Mouse (Mus musculus): Measurements from ENCODE around the gene Cdkl3.

The Cdkl3 gene

DNA sequence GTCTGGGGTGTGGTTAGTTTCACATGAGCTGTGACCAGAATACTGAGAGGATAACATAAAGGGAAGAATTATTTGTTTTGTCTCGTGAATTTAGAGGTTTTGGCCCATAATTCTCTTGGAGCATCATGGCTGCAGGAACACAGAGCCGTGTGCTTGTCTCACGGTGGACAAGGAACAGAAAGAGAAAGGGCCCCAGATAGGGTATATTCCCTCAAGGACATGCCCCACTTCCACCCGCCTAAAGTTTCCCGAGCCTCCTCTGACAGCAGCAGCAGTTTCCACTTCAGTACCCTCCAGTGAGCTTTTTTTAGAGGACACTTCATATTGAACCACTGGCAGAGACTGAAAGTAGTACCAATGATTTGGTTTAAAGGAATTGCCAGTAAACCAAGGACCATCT is 7.5 kb downstream of the Cdkl3 start:
- DNase-seq (ENCODE audit: low spot score in 2 of 2) = no peak

DNA sequence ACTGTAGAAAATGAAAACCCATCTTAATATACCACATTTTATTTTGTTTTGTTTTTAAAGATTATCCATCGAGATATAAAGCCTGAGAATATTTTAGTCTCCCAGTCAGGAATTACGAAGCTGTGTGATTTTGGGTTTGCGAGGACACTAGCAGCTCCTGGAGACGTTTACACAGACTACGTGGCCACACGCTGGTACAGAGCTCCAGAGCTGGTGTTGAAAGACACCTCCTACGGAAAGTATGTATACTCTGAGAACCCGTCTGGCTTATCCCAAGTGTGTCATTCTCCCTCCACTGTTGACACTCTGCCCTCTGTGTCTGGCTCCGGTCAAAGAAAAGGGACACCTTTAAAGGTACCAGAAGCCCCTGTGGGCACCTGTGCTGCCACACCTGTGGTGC is 14.2 kb downstream of the Cdkl3 start:
- DNase-seq (ENCODE audit: low spot score in 2 of 2) = no peak

DNA sequence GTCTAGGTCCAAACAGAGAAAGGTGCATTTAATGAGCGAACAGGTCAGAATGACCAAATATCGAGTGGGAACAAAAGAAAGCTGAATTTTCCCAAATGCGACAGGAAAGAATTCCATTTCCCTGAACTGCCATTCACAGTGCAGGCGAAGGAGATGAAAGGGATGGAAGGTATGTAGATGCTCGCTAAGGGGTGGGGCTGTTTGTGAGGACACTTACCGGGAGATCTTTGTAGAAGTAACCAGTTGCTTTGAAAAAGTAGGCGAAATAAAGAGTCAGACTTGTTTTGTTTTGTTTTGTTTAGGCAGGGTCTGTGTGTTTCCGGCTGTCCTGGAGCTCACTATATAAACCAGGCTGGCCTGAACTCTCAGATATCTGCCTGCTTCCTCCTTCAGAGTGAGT is 28.3 kb downstream of the Cdkl3 start:
- no peak for DNase-seq (ENCODE audit: low spot score in 2 of 2)

DNA sequence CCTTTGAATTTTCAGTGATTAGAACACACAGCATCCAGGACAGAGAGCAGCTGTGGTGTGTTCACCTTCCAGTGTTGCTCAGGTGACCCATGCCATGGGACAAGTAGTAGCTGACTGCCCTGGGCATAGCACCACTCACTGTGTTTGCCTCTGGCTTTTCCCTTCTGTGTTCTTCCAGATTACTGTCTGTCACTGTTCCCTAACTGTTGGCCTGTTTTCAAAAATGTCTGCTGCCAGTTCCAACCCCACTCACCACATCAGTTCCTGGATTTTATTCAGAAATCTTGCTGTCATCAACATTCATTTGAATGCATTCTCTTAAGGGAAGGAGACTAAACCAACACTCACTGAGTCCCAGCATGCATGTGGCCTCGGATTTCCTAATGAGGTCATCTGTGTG is 29.9 kb downstream of the Cdkl3 start:
- DNase-seq (ENCODE audit: low spot score in 2 of 2) = no peak

DNA sequence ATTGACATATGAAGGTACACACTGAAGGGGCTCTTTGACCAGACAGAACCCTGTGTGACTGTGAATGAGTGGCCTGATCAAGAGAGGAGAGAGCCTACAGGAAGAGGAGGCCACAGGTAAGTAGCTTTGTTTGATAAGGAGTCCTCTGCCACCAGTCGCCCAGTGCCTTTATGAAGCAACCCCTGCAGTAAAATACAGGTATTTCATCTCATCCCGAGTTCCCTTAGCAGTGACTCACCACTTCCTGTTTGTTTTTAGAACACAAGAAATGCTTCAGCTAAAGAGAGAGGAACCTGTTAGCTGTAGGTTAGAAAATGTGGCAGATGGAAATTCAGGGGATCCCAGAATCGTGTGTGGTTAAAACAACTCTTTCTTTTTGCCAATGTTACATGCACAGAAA is 31.9 kb downstream of the Cdkl3 start:
- no peak for DNase-seq (ENCODE audit: low spot score in 2 of 2)

DNA sequence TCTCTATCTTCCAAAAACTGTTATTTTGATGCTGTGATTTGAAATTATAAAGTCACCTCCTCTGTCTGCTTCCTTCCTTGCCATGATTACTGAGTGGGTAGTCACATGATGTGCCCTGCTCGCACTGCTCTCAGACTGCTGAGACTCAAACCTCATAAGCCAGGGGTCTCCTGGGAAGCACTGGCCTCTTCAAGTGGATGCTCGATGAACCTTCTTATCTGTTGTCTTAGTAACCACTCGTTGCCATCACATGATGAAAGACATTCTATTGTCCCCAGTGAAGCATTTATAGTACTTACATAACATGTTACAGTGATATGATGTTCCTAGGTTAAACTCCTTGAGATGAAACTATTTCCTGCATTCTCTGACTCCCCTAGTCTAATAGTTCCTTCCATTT is 33.6 kb downstream of the Cdkl3 start:
- DNase-seq (ENCODE audit: low spot score in 2 of 2) = no peak

DNA sequence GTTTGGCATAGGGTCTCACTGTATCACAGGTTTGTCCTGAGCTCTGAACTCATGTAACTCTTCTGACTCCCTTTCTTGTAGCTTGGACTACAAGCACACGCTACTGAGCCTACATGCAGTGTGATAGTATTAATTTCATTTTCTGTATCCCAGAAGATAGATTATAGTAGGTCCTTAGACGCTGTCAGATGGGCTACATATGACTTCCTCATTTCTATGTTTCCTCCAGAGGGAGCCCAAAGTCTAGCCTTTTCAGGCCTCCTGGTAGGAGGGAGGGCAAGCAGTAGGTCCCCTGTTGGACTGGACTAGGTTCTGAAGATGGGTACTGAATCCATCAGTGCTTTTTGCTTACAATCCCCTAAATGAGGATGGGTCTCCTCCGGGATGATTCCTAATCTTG is 39.2 kb downstream of the Cdkl3 start:
- no peak for DNase-seq (ENCODE audit: low spot score in 2 of 2)

DNA sequence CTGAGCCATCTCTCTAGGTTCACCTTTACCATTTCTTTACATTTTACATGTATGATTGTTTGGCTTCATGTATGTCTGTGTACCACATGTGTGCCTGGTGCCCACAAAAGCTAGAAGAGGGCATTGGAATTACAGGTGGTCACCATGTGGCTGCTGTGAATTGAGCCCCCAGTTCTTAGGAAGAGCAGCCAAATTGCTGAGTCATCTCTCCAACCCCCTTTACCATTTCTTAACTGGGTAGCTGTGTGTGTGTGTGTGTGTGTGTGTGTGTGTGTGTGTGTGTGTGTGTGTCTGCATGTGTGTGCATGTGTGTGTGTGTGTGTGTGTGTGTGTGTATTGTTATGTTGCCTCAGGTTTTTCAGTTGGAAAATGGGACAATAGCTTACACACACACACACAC is 40.1 kb downstream of the Cdkl3 start:
- DNase-seq (ENCODE audit: low spot score in 2 of 2) = no peak

DNA sequence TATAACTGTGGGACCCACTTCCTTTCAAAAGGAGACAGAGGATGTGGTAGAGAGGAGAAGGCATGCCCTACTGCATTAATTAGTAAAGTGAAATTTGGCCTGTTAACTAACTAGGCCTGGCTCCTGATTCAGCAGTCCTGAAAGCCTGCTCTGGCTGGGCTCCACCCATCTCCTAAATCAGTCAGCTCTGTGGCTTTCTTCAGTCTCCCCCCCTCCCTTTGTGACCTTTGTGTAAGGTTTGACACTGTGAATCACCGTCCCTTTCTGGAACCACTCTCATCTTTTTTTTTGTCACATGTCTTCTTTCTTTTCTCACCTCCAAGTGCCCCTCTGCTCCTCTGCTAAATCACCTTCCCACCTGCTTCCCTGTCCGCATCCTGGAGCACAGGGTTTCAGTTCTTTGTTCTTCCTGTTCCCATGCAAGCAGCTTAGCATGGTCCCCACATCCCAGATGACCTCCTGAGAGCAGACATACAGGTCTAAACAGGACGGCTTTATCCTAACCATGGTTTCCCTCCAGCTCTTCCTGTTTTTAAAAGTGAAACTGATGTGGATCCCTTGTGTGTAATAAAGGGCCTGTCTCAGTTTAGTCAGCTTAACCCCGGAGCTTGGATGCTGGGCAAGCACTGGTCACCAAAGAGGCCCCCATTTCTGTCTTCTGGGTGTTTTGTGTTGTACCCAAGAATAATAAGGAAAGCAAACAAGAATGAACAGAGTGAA is 42.6 kb downstream of the Cdkl3 start:
- no peak for DNase-seq (ENCODE audit: low spot score in 2 of 2)

DNA sequence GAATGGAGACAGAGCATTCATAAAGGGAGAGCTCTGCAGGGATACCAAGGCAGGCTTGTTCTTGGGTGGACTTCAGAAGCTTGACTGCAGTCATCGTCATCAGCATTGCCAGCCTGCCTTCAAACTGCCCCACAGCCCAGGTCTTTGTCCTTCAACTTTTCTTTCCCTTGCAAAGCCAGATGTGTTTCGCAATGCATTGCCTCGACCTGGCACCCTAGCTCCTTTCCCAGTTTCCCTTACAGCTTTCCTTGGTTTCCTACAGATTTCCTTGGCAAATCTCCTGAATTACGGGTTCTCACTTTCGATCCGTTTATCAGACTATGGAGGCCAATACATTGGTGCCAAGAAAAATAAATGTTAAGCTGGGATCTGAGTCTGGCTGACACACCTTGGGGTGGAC is 49.4 kb downstream of the Cdkl3 start:
- DNase-seq (ENCODE audit: low spot score in 2 of 2) = no peak

DNA sequence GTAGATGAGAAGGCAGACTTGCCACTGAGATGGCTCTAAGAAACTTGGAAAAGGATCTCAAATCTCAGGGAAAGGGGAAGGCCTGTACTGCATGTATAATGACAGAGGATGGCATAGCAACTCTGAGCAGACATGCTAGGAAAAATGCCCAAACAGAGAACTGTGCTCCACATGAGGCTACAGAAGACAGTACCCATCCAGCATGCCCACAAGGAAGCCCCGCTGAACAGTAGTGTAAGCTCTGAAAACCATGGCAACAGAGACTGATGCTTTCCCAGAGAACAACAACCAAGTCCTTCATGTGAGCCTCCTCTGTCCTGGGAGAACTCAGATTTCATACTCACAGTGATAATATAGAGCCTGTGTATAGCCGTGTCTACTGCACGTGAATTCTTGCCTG is 50.7 kb downstream of the Cdkl3 start:
- DNase-seq (ENCODE audit: low spot score in 2 of 2) = no peak

DNA sequence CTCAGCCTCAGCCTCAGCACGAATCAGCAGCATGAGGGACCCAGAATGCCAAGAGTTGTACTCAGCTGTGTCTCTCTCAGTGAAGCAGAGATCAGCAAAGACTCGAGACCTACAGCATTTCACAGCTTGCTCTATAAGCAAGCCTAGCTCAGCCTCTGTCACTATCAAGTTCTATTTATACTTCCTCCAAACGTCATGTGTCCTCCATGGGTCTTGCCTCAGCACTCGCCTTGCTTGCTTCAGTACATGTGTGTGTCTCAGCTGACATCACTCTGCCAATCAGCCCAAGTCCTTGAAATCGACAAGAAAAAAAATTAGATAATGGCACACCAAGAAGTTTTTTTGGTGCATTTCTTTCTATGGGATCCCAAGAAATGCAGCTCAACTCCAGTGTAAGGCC is 52.2 kb downstream of the Cdkl3 start:
- no peak for DNase-seq (ENCODE audit: low spot score in 2 of 2)

DNA sequence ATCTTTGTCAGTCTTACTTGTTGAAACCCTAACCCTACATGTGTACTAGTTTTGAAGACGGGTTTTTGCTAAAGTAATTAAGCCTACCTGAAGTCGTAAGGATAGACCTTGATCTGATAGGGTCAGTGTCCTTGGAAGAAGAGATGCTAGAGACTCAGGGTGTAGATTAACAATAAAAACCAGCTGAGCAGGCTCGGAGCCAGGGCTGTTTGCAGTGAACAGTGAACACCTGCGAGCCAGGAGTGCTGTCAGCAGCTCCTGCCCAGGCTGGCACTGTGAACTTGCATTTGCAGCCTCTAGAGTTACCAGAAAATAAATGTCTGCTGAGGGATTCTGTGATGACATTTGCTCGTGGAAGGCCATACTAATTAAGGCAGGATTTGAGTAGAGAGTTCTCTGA is 55.0 kb downstream of the Cdkl3 start:
- DNase-seq (ENCODE audit: low spot score in 2 of 2) = no peak

DNA sequence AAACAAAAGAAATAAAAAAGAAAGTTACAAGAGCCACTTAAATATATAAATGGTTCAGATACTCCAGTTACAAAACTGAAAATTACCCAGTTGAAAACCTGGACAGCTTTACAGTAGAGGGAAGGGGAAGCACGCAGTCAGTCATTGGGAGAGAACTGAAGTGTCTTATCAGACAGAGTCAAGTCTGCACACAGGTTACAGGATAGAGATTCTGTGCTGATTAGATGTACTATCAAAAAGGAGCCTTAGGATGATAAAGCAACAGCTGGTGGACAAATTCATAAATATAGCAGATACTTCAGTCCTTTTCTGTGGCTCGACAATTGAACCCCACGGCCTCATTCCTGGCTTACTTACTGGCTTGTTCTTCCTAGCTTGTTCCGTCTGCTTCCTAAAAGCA is 56.3 kb downstream of the Cdkl3 start:
- DNase-seq (ENCODE audit: low spot score in 2 of 2) = no peak

DNA sequence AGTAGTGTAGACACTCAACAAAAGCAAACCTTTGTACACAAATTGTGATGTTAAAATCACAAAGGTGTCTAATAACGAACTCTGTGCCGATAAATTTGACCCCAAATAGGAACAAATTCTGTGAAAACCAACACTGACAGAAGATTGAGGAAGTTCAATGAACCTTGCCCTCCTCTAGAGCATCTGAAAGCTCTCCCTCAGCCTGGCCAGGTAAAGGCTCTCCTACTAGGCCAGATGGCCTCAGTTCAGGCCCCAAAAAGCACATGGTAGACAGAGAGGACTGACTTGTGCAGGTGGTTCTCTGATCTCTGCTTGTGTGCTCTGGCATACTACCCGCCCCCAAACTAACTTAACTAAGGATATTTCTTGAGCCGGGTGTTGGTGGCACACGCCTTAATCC is 58.4 kb downstream of the Cdkl3 start:
- DNase-seq (ENCODE audit: low spot score in 2 of 2) = no peak

DNA sequence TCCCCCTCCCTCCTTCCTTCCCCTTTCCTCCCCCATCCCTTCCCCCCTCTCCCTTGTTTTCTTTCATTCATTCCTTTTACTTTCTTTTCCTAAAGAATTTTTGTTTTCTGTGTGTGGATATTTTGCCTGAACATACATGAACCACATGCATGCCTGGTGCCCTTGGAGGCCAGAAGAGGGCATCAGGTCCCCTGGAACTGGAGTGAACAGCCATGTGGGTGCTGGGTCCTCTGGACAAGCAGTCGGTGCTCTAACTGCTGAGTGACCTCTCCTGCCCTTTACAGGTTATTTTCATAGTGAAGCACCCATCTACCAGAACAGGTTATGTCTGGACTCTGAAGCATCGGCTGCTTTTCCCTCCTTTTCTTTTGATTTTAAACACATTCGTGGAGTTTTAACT is 60.4 kb downstream of the Cdkl3 start:
- no peak for DNase-seq (ENCODE audit: low spot score in 2 of 2)

DNA sequence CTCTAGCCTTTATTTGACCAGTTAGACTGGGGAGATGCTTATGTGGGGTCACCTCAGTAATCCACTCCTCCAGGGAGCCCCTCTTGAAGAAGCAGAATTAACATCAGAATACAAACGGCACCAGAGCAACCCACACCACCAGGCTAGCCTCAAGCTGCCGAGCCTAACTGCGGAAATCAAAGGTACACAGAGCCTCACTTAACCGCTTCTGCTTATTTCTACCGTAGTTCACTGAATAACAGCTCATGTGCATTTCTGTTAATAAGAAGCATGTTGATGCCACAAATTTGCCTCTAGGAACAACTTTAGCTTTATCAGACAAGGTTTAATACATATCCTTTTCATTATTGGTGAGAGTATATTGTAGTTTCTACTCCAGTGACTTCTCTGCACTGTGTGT is 61.8 kb downstream of the Cdkl3 start:
- no peak for DNase-seq (ENCODE audit: low spot score in 2 of 2)

DNA sequence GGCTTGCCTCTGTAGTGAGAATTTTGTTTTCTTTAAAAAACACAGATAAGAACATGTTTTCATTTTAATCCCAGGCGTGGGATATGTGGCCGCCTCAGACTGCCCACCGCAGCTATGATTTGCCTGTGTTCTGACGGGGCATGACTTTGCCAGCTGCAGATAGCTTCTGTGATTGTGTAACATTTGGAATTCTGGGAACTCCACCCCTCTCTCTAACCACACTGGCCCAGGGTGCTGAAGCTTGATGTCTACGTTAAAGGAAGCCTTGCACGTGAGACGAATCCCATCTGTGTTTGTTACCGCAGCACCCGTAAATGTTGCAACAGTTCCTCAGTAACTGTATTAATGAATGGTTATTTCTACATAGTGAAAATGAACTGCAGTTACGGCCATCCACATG is 67.7 kb downstream of the Cdkl3 start:
- DNase-seq (ENCODE audit: low spot score in 2 of 2) = no peak

DNA sequence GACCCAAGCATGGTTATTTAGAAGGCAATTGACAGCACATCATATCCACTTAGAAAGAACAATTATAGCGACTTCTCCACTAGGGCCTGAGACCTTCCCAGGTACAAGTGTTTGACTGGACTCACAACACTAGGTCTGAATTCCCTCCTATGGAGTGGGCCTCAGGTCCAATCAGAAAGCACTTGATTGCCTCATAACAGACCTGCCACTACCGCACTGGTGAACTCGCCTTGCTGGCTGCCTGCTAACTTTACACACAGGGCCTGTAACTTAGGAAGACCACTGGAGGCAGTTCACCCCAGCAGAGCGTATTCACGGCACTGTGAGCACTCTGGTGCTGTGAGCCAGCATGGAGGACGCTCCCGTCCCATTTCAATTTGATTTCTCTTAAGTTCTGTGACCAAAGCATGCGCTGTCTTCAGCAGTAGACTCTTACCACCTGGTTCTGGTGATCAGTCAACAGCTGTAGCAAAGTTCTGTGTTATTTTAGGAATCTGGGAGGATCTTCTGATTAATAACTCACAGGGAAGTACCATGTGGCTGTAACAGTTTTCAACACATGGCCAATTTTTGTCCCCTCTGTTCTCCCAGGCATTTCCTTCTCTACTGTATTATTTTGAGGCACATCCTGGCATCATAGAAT is 69.6 kb downstream of the Cdkl3 start:
- no peak for DNase-seq (ENCODE audit: low spot score in 2 of 2)

DNA sequence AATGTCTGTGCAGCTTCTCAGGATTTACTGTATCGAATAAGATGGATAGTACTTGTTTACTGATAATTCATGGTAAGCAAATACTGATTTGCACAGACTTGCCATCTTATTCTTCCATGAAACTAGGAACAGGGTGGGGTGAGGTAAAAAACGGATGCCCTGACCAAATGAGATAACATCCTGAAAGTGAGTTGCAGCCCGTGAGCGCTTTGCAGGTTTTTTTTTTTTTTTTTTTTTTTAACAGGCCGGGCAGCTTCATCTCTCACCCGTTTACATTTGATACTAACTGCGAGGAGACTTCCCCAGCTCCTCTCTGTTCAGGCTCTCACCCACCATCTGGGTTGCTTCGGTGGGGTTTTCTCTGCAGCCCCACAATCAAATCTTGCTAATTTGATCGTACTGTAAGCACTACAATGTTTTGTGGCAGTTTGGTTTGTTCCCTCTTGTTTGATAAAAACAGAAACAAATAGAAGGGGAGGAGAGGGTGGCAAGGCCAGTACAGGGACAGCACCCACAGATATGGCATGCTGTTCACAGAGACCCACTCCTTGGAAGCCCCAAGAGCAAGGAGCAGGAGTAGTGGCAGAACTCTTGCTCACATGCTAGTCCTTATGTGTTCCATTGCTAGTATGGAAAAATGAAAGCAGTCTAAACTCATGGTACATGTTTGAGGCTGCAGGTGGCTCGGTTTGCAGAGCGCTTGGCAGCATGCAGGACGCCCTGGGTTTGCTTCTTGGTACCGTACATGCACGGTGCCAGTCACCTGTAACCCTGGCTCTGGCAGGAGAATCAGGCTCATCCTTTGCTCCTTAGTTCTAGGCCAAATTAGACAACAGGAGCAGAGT is 70.8 kb downstream of the Cdkl3 start:
- DNase-seq (ENCODE audit: low spot score in 2 of 2) = no peak

DNA sequence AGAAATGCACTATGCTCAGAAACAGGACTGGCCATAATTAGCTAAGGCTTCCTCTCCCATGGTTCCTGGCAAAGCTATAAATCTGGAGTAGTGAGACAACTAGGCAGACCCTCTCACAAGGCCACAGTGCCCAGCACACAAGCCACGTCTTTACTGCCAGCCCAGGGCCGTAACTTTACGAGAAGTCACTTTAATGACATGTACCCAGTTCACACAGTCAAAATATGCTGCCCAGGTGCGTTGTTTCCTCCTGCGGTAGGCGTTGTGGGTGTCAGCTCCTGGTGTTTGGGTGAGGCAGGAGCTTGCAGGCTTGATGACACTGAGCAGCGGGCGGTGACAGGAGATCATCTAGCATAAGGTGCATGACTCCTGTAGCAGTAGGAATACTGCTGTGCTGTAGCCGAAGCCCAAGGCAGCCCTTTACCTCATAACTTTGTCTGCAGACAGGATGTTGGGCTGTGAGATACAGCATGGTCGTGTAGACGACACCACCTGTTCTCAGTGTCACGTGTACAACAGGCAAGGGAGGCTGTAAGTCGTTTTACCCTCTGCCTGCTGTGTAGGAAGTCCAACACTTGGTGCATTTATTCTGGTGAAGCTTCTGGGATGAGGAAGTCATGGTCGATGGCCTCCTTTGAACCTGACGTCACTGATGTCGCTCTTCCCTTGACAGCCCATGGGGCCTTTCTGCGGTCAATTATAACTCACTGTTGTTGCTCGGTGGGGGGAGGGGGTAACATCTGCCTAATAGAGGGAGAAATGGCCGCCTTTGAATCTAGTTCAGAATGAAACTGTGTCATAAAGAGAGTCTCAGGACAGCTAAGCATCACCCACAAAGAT is 72.0 kb downstream of the Cdkl3 start:
- no peak for DNase-seq (ENCODE audit: low spot score in 2 of 2)

DNA sequence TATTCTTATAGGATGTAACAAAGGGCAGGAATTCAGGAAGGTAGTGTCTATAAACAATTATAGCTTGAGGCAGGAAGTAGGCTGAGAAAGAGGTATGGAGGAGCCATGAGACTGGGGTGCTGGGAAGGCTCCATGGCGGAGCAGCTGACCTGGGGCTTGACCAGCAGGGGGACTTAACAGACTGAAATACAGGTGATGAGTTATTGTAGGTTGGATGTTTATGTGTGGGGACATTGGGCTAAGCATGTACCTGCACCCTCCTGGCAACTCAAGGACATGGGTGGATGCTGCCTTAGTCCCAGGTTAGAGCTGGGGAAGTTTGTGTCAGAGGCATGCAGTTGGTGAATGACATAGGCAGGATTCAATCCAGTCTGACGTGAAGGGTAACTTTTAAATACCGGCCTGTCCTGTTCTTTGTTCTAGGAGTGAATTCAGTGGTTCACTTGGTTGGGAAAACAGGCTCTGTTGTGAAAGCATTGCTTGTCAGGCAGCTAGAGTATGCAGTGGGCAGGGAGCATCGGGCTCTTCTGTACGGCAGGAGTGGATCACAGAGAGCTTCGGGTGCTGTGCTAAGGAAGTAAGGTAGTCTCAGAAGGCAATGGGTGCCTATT is 72.8 kb downstream of the Cdkl3 start:
- no peak for DNase-seq (ENCODE audit: low spot score in 2 of 2)
